Mouse (Mus musculus): Measurements from ENCODE around the gene Lrig3.

Lrig3 gene

GRCm38 (mm10) chr10:125964709-125965108, 1.3 kb upstream of the Lrig3 start:
- DNase-seq (ENCODE audit: low spot score in 2 of 2) = no peak

GRCm38 (mm10) chr10:125966481-125967251, 698 bp downstream of the Lrig3 start:
- DNase-seq (ENCODE audit: low spot score in 2 of 2) = peak in 1 of 2 experiments; percentile 12

GRCm38 (mm10) chr10:125967436-125968160, 1.6 kb downstream of the Lrig3 start:
- DNase-seq (ENCODE audit: low spot score in 2 of 2) = no peak

- DNase-seq (ENCODE audit: low spot score in 2 of 2) = no peak
These were observed 2.5 kb downstream of the Lrig3 start for GRCm38 (mm10) chr10:125968191-125969132.

- no peak for DNase-seq (ENCODE audit: low spot score in 2 of 2)
These were observed 3.1 kb downstream of the Lrig3 start for GRCm38 (mm10) chr10:125969133-125969490.

- no peak for DNase-seq (ENCODE audit: low spot score in 2 of 2)
These were observed 4.1 kb downstream of the Lrig3 start for GRCm38 (mm10) chr10:125970031-125970430.

GRCm38 (mm10) chr10:125970500-125970899, 4.5 kb downstream of the Lrig3 start:
- DNase-seq (ENCODE audit: low spot score in 2 of 2) = no peak

- no peak for DNase-seq (ENCODE audit: low spot score in 2 of 2)
These were observed 7.8 kb downstream of the Lrig3 start for GRCm38 (mm10) chr10:125973726-125974125.

GRCm38 (mm10) chr10:125981938-125982337, 16.0 kb downstream of the Lrig3 start:
- no peak for DNase-seq (ENCODE audit: low spot score in 2 of 2)

GRCm38 (mm10) chr10:125984473-125985035, 18.6 kb downstream of the Lrig3 start:
- no peak for DNase-seq (ENCODE audit: low spot score in 2 of 2)

- DNase-seq (ENCODE audit: low spot score in 2 of 2) = no peak
These were observed 19.8 kb downstream of the Lrig3 start for GRCm38 (mm10) chr10:125985795-125986194.

GRCm38 (mm10) chr10:125986443-125986842, 20.5 kb downstream of the Lrig3 start:
- DNase-seq (ENCODE audit: low spot score in 2 of 2) = no peak

- no peak for DNase-seq (ENCODE audit: low spot score in 2 of 2)
These were observed 21.3 kb downstream of the Lrig3 start for GRCm38 (mm10) chr10:125987307-125987706.

- no peak for DNase-seq (ENCODE audit: low spot score in 2 of 2)
These were observed 22.1 kb downstream of the Lrig3 start for GRCm38 (mm10) chr10:125988037-125988436.

- DNase-seq (ENCODE audit: low spot score in 2 of 2) = no peak
These were observed 23.9 kb downstream of the Lrig3 start for GRCm38 (mm10) chr10:125989890-125990289.

- no peak for DNase-seq (ENCODE audit: low spot score in 2 of 2)
These were observed 24.4 kb downstream of the Lrig3 start for GRCm38 (mm10) chr10:125990394-125990793.

- DNase-seq (ENCODE audit: low spot score in 2 of 2) = no peak
These were observed 25.9 kb downstream of the Lrig3 start for GRCm38 (mm10) chr10:125991819-125992218.

- DNase-seq (ENCODE audit: low spot score in 2 of 2) = peak in 1 of 2 experiments; percentile 54
These were observed 28.9 kb downstream of the Lrig3 start for GRCm38 (mm10) chr10:125994855-125995254.

- DNase-seq (ENCODE audit: low spot score in 2 of 2) = no peak
These were observed 29.7 kb downstream of the Lrig3 start for GRCm38 (mm10) chr10:125995701-125996100.

GRCm38 (mm10) chr10:125996989-125997388, 31.0 kb downstream of the Lrig3 start:
- DNase-seq (ENCODE audit: low spot score in 2 of 2) = peak in 1 of 2 experiments; percentile 47

- no peak for DNase-seq (ENCODE audit: low spot score in 2 of 2)
These were observed 33.6 kb downstream of the Lrig3 start for GRCm38 (mm10) chr10:125999561-125999960.
